Mouse (Mus musculus) urinary bladder, postnatal 25 days (tissue): Measurements from ENCODE around the gene Pdss2.

ENCODE experiments used
- DNase-seq: peaks from one replicate; pipeline ENCODE4 v3.0.0; 2022; ENCODE audit warnings: low spot score

Pdss2 gene

GRCm38 (mm10) chr10:43310781-43311392, 89.6 kb downstream of the Pdss2 start:
- no peak for DNase-seq

- DNase-seq, result no peak
Measured at GRCm38 (mm10) chr10:43312211-43312610, 90.9 kb downstream of the Pdss2 start.

- no peak for DNase-seq
Measured at GRCm38 (mm10) chr10:43312658-43313417, 91.6 kb downstream of the Pdss2 start.

- no peak for DNase-seq
Measured at GRCm38 (mm10) chr10:43315228-43315627, 93.9 kb downstream of the Pdss2 start.

- DNase-seq, result no peak
Measured at GRCm38 (mm10) chr10:43317327-43317951, 96.2 kb downstream of the Pdss2 start.

GRCm38 (mm10) chr10:43321019-43321418, 99.7 kb downstream of the Pdss2 start:
- DNase-seq, result no peak

GRCm38 (mm10) chr10:43322446-43323178, 101.3 kb downstream of the Pdss2 start:
- no peak for DNase-seq

- no peak for DNase-seq
Measured at GRCm38 (mm10) chr10:43323386-43323785, 102.1 kb downstream of the Pdss2 start.

- no peak for DNase-seq
Measured at GRCm38 (mm10) chr10:43329813-43330212, 108.5 kb downstream of the Pdss2 start.

GRCm38 (mm10) chr10:43330691-43331090, 109.4 kb downstream of the Pdss2 start:
- no peak for DNase-seq

- DNase-seq, result no peak
Measured at GRCm38 (mm10) chr10:43331931-43332701, 110.8 kb downstream of the Pdss2 start.

- no peak for DNase-seq
Measured at GRCm38 (mm10) chr10:43335874-43336273, 114.6 kb downstream of the Pdss2 start.

- DNase-seq, result no peak
Measured at GRCm38 (mm10) chr10:43337110-43337509, 115.8 kb downstream of the Pdss2 start.

GRCm38 (mm10) chr10:43339811-43340210, 118.5 kb downstream of the Pdss2 start:
- no peak for DNase-seq

- no peak for DNase-seq
Measured at GRCm38 (mm10) chr10:43349718-43350117, 128.4 kb downstream of the Pdss2 start.

- DNase-seq, result no peak
Measured at GRCm38 (mm10) chr10:43357884-43358283, 136.6 kb downstream of the Pdss2 start.

- DNase-seq, result no peak
Measured at GRCm38 (mm10) chr10:43362947-43363346, 141.7 kb downstream of the Pdss2 start.

- DNase-seq, result no peak
Measured at GRCm38 (mm10) chr10:43363431-43363851, 142.2 kb downstream of the Pdss2 start.

GRCm38 (mm10) chr10:43365909-43366308, 144.6 kb downstream of the Pdss2 start:
- DNase-seq, result no peak

GRCm38 (mm10) chr10:43368611-43369010, 147.3 kb downstream of the Pdss2 start:
- no peak for DNase-seq

GRCm38 (mm10) chr10:43372315-43372714, 151.0 kb downstream of the Pdss2 start:
- no peak for DNase-seq

GRCm38 (mm10) chr10:43373035-43373434, 151.7 kb downstream of the Pdss2 start:
- DNase-seq, result no peak
